Comparison of ENCODE assay signal across 30 mouse cellular contexts in the genomic region with DNA sequence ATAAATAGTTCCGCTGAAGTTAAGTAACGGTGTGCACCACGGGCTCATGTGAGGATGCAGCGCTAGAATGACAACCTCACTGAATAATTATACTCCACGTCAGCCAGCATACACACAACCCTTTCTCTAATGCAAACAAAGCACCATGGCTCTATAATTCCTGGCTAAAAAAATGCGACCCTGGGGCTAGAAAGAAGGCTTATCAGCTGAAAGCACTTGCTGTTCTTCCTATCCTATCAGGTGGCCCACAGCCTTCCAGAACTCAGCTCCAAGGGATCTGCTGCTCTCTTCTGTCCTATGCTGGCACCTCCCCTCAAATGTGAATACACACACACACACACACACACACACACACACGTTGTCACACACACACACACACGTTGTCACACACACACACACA.
DNase-seq lines count a peak whose midpoint lies in the region; ATAC-seq and TF ChIP-seq lines count a peak whose summit lies in the region.
"Had no signal": no experiment of that assay in that cellular context is flagged by ENCODE, and none has a peak within 500 bp of the region (broad histone marks: within the 10 kb centered on the region; RNA-seq: fewer than 3 reads in every experiment).

No protein-coding gene starts in this region.

- TF ChIP-seq CTCF in midbrain, postnatal 0 days (IDR thresholded peaks at IDR 0.05), result no peak

- no peaks in the 10 kb centered on the region for H3K9me3 ChIP-seq in midbrain, embryonic 11.5 days (ENCODE audit: control insufficient read depth, low read length)
- H3K9me3 ChIP-seq in midbrain, postnatal 0 days (ENCODE audit: low read length), result no peaks in the 10 kb centered on the region
- H3K9me3 ChIP-seq in midbrain, embryonic 13.5 days, result no peaks in the 10 kb centered on the region
- no peaks in the 10 kb centered on the region for H3K9me3 ChIP-seq in midbrain, embryonic 16.5 days (replicated peaks; ENCODE audit: control insufficient read depth, low read length, poor library complexity, severe bottlenecking)
- H3K9me3 ChIP-seq: embryonic facial prominence, embryonic 10.5 days; embryonic facial prominence, embryonic 13.5 days; forebrain, embryonic 12.5 days; forebrain, embryonic 15.5 days; heart, embryonic 12.5 days; heart, embryonic 15.5 days had no signal

- no peaks in the 10 kb centered on the region for H3K36me3 ChIP-seq in midbrain, embryonic 11.5 days (ENCODE audit: control insufficient read depth, insufficient read depth, low read length)
- no peaks in the 10 kb centered on the region for H3K36me3 ChIP-seq in midbrain, postnatal 0 days (ENCODE audit: insufficient read depth, low read length)
- no peaks in the 10 kb centered on the region for H3K36me3 ChIP-seq in midbrain, embryonic 13.5 days
- no peaks in the 10 kb centered on the region for H3K36me3 ChIP-seq in midbrain, embryonic 16.5 days (ENCODE audit: control insufficient read depth, insufficient read depth, low read length)
- H3K36me3 ChIP-seq: embryonic facial prominence, embryonic 10.5 days; embryonic facial prominence, embryonic 13.5 days; forebrain, embryonic 12.5 days; forebrain, embryonic 15.5 days; heart, embryonic 12.5 days; heart, embryonic 15.5 days had no signal

- no peaks in the 10 kb centered on the region; the same call in 1 of the 2 replicates for H3K4me1 ChIP-seq in midbrain, embryonic 11.5 days (ENCODE audit: control insufficient read depth, insufficient read depth, low read length)
- H3K4me1 ChIP-seq in midbrain, postnatal 0 days (ENCODE audit: insufficient read depth, low read length), result no peaks in the 10 kb centered on the region
- peaks cover 19% of the 10 kb centered on the region for H3K4me1 ChIP-seq in midbrain, embryonic 13.5 days (replicated peaks)
- H3K4me1 ChIP-seq in midbrain, embryonic 16.5 days (ENCODE audit: control insufficient read depth, insufficient read depth, low read length), result peaks cover 7% of the 10 kb centered on the region; the same call in 1 of the 2 replicates
- H3K4me1 ChIP-seq: heart, embryonic 15.5 days had no signal

- H3K4me2 ChIP-seq in midbrain, embryonic 11.5 days, result no peak overlapping the region
- no peak overlapping the region for H3K4me2 ChIP-seq in midbrain, postnatal 0 days (ENCODE audit: low read depth, low read length, poor library complexity, severe bottlenecking)
- H3K4me2 ChIP-seq in midbrain, embryonic 13.5 days (replicated peaks), result no peak overlapping the region
- H3K4me2 ChIP-seq in midbrain, embryonic 16.5 days (ENCODE audit: low read length), result no peak overlapping the region
- H3K4me2 ChIP-seq: embryonic facial prominence, embryonic 13.5 days; forebrain, embryonic 12.5 days; forebrain, embryonic 15.5 days; heart, embryonic 12.5 days; heart, embryonic 15.5 days; hindbrain, embryonic 14.5 days had no signal

- no peak overlapping the region for H3K9ac ChIP-seq in midbrain, embryonic 11.5 days (ENCODE audit: low read length)
- H3K9ac ChIP-seq in midbrain, postnatal 0 days (replicated peaks; ENCODE audit: low read length, poor library complexity, severe bottlenecking), result no peak overlapping the region
- H3K9ac ChIP-seq in midbrain, embryonic 13.5 days (replicated peaks), result no peak overlapping the region
- H3K9ac ChIP-seq in midbrain, embryonic 16.5 days (ENCODE audit: low read depth, low read length), result no peak overlapping the region
- H3K9ac ChIP-seq: embryonic facial prominence, embryonic 13.5 days; forebrain, embryonic 12.5 days; forebrain, embryonic 15.5 days; heart, embryonic 12.5 days; heart, embryonic 15.5 days; hindbrain, embryonic 14.5 days had no signal

- no peaks in the 10 kb centered on the region for H3K27me3 ChIP-seq in midbrain, embryonic 11.5 days (ENCODE audit: control insufficient read depth, insufficient read depth, low read length)
- no peaks in the 10 kb centered on the region for H3K27me3 ChIP-seq in midbrain, postnatal 0 days (ENCODE audit: insufficient read depth, low read length)
- H3K27me3 ChIP-seq in midbrain, embryonic 13.5 days, result peaks cover 19% of the 10 kb centered on the region
- no peaks in the 10 kb centered on the region; the same call in 1 of the 2 replicates for H3K27me3 ChIP-seq in midbrain, embryonic 16.5 days (ENCODE audit: control insufficient read depth, insufficient read depth, low read depth, low read length)
- H3K27me3 ChIP-seq: forebrain, embryonic 15.5 days; heart, embryonic 12.5 days; heart, embryonic 15.5 days; Patski had no signal

- H3K27ac ChIP-seq in midbrain, embryonic 11.5 days (ENCODE audit: low read depth, low read length), result no peak overlapping the region
- H3K27ac ChIP-seq in midbrain, postnatal 0 days (ENCODE audit: low read depth, low read length), result no peak overlapping the region
- no peak overlapping the region for H3K27ac ChIP-seq in midbrain, embryonic 13.5 days
- no peak overlapping the region for H3K27ac ChIP-seq in midbrain, embryonic 16.5 days (ENCODE audit: low read length)
- H3K27ac ChIP-seq: embryonic facial prominence, embryonic 10.5 days; embryonic facial prominence, embryonic 13.5 days; forebrain, embryonic 12.5 days; forebrain, embryonic 15.5 days; gastrocnemius, adult 2 months; heart, embryonic 15.5 days; hindbrain, embryonic 14.5 days; hindbrain, postnatal 0 days had no signal

- 0 out of 2 replicates have a peak, but pooled peaks have one; percentile 40 for ATAC-seq in midbrain, embryonic 11.5 days (ENCODE audit: low FRiP score)
- no peak for ATAC-seq in midbrain, postnatal 0 days (ENCODE audit: low FRiP score)
- peak; percentile 53; the same call in 1 of the 2 replicates for ATAC-seq in midbrain, embryonic 13.5 days
- peak; percentile 52; the same call in 1 of the 2 replicates for ATAC-seq in midbrain, embryonic 16.5 days
- ATAC-seq in frontal cortex, adult (ENCODE audit: low TSS enrichment), result no peak
- ATAC-seq in megakaryocyte-erythroid progenitor cell, adult 5-6 weeks (replicated peaks; ENCODE audit: low FRiP score, low TSS enrichment, poor library complexity, severe bottlenecking), result no peak
- ATAC-seq: CD4-positive, CD25-positive, alpha-beta regulatory T cell, adult 4 months; forebrain, embryonic 15.5 days; hindbrain, postnatal 0 days; inflammation-experienced regulatory T-cells, adult 6 months; Patski had no signal

- 80% methylated on average over 8 of the region's 8 CpGs for WGBS in midbrain, embryonic 11.5 days
- 57% methylated on average over 8 of the region's 8 CpGs for WGBS in midbrain, postnatal 0 days
- WGBS in midbrain, embryonic 13.5 days, result 70% methylated on average over 8 of the region's 8 CpGs
- WGBS in midbrain, embryonic 16.5 days, result 63% methylated on average over 8 of the region's 8 CpGs

- no peak for DNase-seq in midbrain, embryonic 11.5 days (ENCODE audit: low spot score, missing footprints)
- no peak for DNase-seq in midbrain, postnatal 0 days (ENCODE audit: low spot score)
- DNase-seq in MEL-GATA-1-ER (ENCODE audit: extremely low read depth, low read depth), result peak; percentile 74
- DNase-seq: adrenal gland, postnatal 10 days; adrenal gland, postnatal 36 days; cerebellum, adult 11 months; cerebellum, adult 8-10 months; cerebellum, postnatal 36 days; embryo, embryonic 11 days; gastrocnemius, adult 2 months; gastrocnemius, postnatal 14 days; heart, adult 18-20 months; heart, postnatal 10 days; heart, postnatal 4 days had no signal

- no peak overlapping the region for H3K4me3 ChIP-seq in midbrain, embryonic 11.5 days (ENCODE audit: low read depth, low read length)
- no peak overlapping the region for H3K4me3 ChIP-seq in midbrain, postnatal 0 days (ENCODE audit: low read depth, low read length)
- no peak overlapping the region for H3K4me3 ChIP-seq in midbrain, embryonic 13.5 days (replicated peaks)
- no peak overlapping the region for H3K4me3 ChIP-seq in midbrain, embryonic 16.5 days (ENCODE audit: low read depth, low read length)
- H3K4me3 ChIP-seq: embryonic facial prominence, embryonic 10.5 days; embryonic facial prominence, embryonic 13.5 days; erythroblast, embryonic 14.5 days; forebrain, embryonic 12.5 days; forebrain, embryonic 15.5 days; gastrocnemius, adult 2 months; heart, embryonic 12.5 days; heart, embryonic 15.5 days had no signal

Comparison
In these comparisons a context has a peak if more than half of its experiments do, and no peak if none do; other contexts are left out.
1. ATAC-seq: peak in midbrain, embryonic 11.5 days (single experiment), midbrain, embryonic 13.5 days (single experiment) and midbrain, embryonic 16.5 days (single experiment); none in midbrain, postnatal 0 days (single experiment), frontal cortex, adult (single experiment) and megakaryocyte-erythroid progenitor cell, adult 5-6 weeks (single experiment).